22 mouse cellular contexts compared by ENCODE assay signal in genomic region chr5:74767993-74768392, GRCm38 (mm10).
DNase-seq lines count a peak whose midpoint lies in the region; ATAC-seq lines count a peak whose summit lies in the region.
"Had no signal": no experiment of that assay in that cellular context is flagged by ENCODE, and none has a peak within 500 bp of the region (broad histone marks: within the 10 kb centered on the region; RNA-seq: fewer than 3 reads in every experiment).

No protein-coding gene starts in this region.

- no peak for ATAC-seq in heart, embryonic 12.5 days (ENCODE audit: insufficient number of reproducible peaks, low FRiP score)
- no peak for ATAC-seq in intestine, embryonic 14.5 days (replicated peaks; ENCODE audit: low FRiP score, low TSS enrichment, low read depth)
- no peak for ATAC-seq in intestine, embryonic 16.5 days
- no peak for ATAC-seq in midbrain, embryonic 11.5 days (ENCODE audit: low FRiP score)
- no peak for ATAC-seq in midbrain, embryonic 13.5 days
- ATAC-seq: forebrain, embryonic 16.5 days; midbrain, embryonic 16.5 days had no signal

- H3K4me3 ChIP-seq in heart, embryonic 10.5 days, result no peak overlapping the region
- H3K4me3 ChIP-seq in heart, embryonic 12.5 days, result no peak overlapping the region
- H3K4me3 ChIP-seq in intestine, embryonic 14.5 days (ENCODE audit: low read depth, low read length), result no peak overlapping the region
- no peak overlapping the region for H3K4me3 ChIP-seq in intestine, embryonic 16.5 days (ENCODE audit: low read length)
- no peak overlapping the region for H3K4me3 ChIP-seq in midbrain, embryonic 11.5 days (ENCODE audit: low read depth, low read length)
- H3K4me3 ChIP-seq in midbrain, embryonic 13.5 days (replicated peaks), result no peak overlapping the region
- H3K4me3 ChIP-seq: erythroblast, embryonic 14.5 days; limb, embryonic 12.5 days; liver, embryonic 15.5 days had no signal

- no peak overlapping the region for H3K4me2 ChIP-seq in heart, embryonic 12.5 days
- no peak overlapping the region for H3K4me2 ChIP-seq in intestine, embryonic 14.5 days (ENCODE audit: low read length)
- H3K4me2 ChIP-seq in intestine, embryonic 16.5 days (ENCODE audit: low read depth, low read length), result no peak overlapping the region
- no peak overlapping the region for H3K4me2 ChIP-seq in midbrain, embryonic 11.5 days
- no peak overlapping the region for H3K4me2 ChIP-seq in midbrain, embryonic 13.5 days (replicated peaks)
- H3K4me2 ChIP-seq: hindbrain, embryonic 14.5 days; limb, embryonic 12.5 days; liver, embryonic 15.5 days; lung, embryonic 14.5 days had no signal

- no peak overlapping the region for H3K9ac ChIP-seq in heart, embryonic 12.5 days
- no peak overlapping the region for H3K9ac ChIP-seq in intestine, embryonic 14.5 days (ENCODE audit: low read length)
- no peak overlapping the region for H3K9ac ChIP-seq in intestine, embryonic 16.5 days (ENCODE audit: low read depth, low read length)
- H3K9ac ChIP-seq in midbrain, embryonic 11.5 days (ENCODE audit: low read length), result no peak overlapping the region
- H3K9ac ChIP-seq in midbrain, embryonic 13.5 days (replicated peaks), result no peak overlapping the region
- H3K9ac ChIP-seq: hindbrain, embryonic 14.5 days; limb, embryonic 12.5 days; liver, embryonic 15.5 days; lung, embryonic 14.5 days had no signal

- 0 out of 2 replicates have a peak, but pooled peaks cover 3% of the 10 kb centered on the region for H3K27me3 ChIP-seq in heart, embryonic 10.5 days (ENCODE audit: insufficient read depth, poor library complexity, severe bottlenecking)
- no peaks in the 10 kb centered on the region for H3K27me3 ChIP-seq in heart, embryonic 12.5 days (replicated peaks)
- H3K27me3 ChIP-seq in intestine, embryonic 14.5 days (replicated peaks; ENCODE audit: control insufficient read depth, insufficient read depth, low read length), result no peaks in the 10 kb centered on the region
- H3K27me3 ChIP-seq in intestine, embryonic 16.5 days (replicated peaks; ENCODE audit: control insufficient read depth, insufficient read depth, low read length), result no peaks in the 10 kb centered on the region
- H3K27me3 ChIP-seq in midbrain, embryonic 11.5 days (ENCODE audit: control insufficient read depth, insufficient read depth, low read length), result no peaks in the 10 kb centered on the region
- H3K27me3 ChIP-seq in midbrain, embryonic 13.5 days, result 0 out of 2 replicates have a peak, but pooled peaks cover 5% of the 10 kb centered on the region
- H3K27me3 ChIP-seq: limb, embryonic 12.5 days; liver, embryonic 15.5 days had no signal

- H3K36me3 ChIP-seq in heart, embryonic 10.5 days, result no peaks in the 10 kb centered on the region
- no peaks in the 10 kb centered on the region for H3K36me3 ChIP-seq in heart, embryonic 12.5 days
- H3K36me3 ChIP-seq in intestine, embryonic 14.5 days (ENCODE audit: control insufficient read depth, insufficient read depth, low read length), result no peaks in the 10 kb centered on the region
- no peaks in the 10 kb centered on the region for H3K36me3 ChIP-seq in intestine, embryonic 16.5 days (ENCODE audit: control insufficient read depth, insufficient read depth, low read length)
- no peaks in the 10 kb centered on the region for H3K36me3 ChIP-seq in midbrain, embryonic 11.5 days (ENCODE audit: control insufficient read depth, insufficient read depth, low read length)
- H3K36me3 ChIP-seq in midbrain, embryonic 13.5 days, result no peaks in the 10 kb centered on the region
- H3K36me3 ChIP-seq: G1E; limb, embryonic 12.5 days; liver, embryonic 15.5 days had no signal

- 0 out of 2 replicates have a peak overlapping the region, but pooled peaks have one; percentile 10 for H3K27ac ChIP-seq in heart, embryonic 10.5 days
- H3K27ac ChIP-seq in heart, embryonic 12.5 days (ENCODE audit: poor library complexity, severe bottlenecking), result no peak overlapping the region; the same call in 1 of the 2 replicates
- peak overlapping the region; percentile 82 for H3K27ac ChIP-seq in intestine, embryonic 14.5 days (ENCODE audit: low read depth)
- no peak overlapping the region for H3K27ac ChIP-seq in intestine, embryonic 16.5 days (ENCODE audit: low read length)
- H3K27ac ChIP-seq in midbrain, embryonic 11.5 days (ENCODE audit: low read depth, low read length), result no peak overlapping the region
- H3K27ac ChIP-seq in midbrain, embryonic 13.5 days, result no peak overlapping the region
- H3K27ac ChIP-seq: hindbrain, embryonic 14.5 days; limb, embryonic 12.5 days; liver, embryonic 15.5 days had no signal

- WGBS in heart, embryonic 10.5 days, result 66% methylated on average over 8 of the region's 8 CpGs
- 66% methylated on average over 8 of the region's 8 CpGs for WGBS in heart, embryonic 12.5 days
- 63% methylated on average over 8 of the region's 8 CpGs for WGBS in intestine, embryonic 14.5 days
- WGBS in intestine, embryonic 16.5 days, result 70% methylated on average over 8 of the region's 8 CpGs
- WGBS in midbrain, embryonic 11.5 days, result 83% methylated on average over 8 of the region's 8 CpGs
- WGBS in midbrain, embryonic 13.5 days, result 83% methylated on average over 8 of the region's 8 CpGs

- H3K9me3 ChIP-seq in heart, embryonic 10.5 days, result no peaks in the 10 kb centered on the region
- peaks cover 4% of the 10 kb centered on the region; the same call in 1 of the 2 replicates for H3K9me3 ChIP-seq in heart, embryonic 12.5 days (replicated peaks)
- no peaks in the 10 kb centered on the region for H3K9me3 ChIP-seq in intestine, embryonic 14.5 days (ENCODE audit: control insufficient read depth, low read length)
- H3K9me3 ChIP-seq in intestine, embryonic 16.5 days (ENCODE audit: control insufficient read depth, low read length), result no peaks in the 10 kb centered on the region
- no peaks in the 10 kb centered on the region for H3K9me3 ChIP-seq in midbrain, embryonic 11.5 days (ENCODE audit: control insufficient read depth, low read length)
- no peaks in the 10 kb centered on the region for H3K9me3 ChIP-seq in midbrain, embryonic 13.5 days
- H3K9me3 ChIP-seq: G1E; limb, embryonic 12.5 days; liver, embryonic 15.5 days had no signal

- no peak for DNase-seq in heart, embryonic 10.5 days (ENCODE audit: low spot score)
- DNase-seq in intestine, embryonic 14.5 days (ENCODE audit: low spot score), result no peak
- peak; percentile 70 for DNase-seq in midbrain, embryonic 11.5 days (ENCODE audit: low spot score, missing footprints)
- no peak for DNase-seq in cerebellum, postnatal 4 days (ENCODE audit: low spot score in 2 of 2)
- DNase-seq: adrenal gland, postnatal 14 days; cerebellum, adult 11-12 months; cerebellum, adult 9-11 months; gastrocnemius, postnatal 10 days; lung, embryonic 14.5 days; lung, postnatal 14 days; right cerebral cortex, postnatal 25 days; thymus, postnatal 4 days had no signal

- peaks cover 47% of the 10 kb centered on the region for H3K4me1 ChIP-seq in heart, embryonic 10.5 days
- peaks cover 49% of the 10 kb centered on the region for H3K4me1 ChIP-seq in heart, embryonic 12.5 days (replicated peaks)
- H3K4me1 ChIP-seq in intestine, embryonic 14.5 days (replicated peaks; ENCODE audit: control insufficient read depth, insufficient read depth, low read length), result peaks cover 34% of the 10 kb centered on the region
- H3K4me1 ChIP-seq in intestine, embryonic 16.5 days (ENCODE audit: control insufficient read depth, insufficient read depth, low read length), result no peaks in the 10 kb centered on the region
- H3K4me1 ChIP-seq in midbrain, embryonic 11.5 days (ENCODE audit: control insufficient read depth, insufficient read depth, low read length), result no peaks in the 10 kb centered on the region
- H3K4me1 ChIP-seq in midbrain, embryonic 13.5 days (replicated peaks), result peaks cover 10% of the 10 kb centered on the region
- H3K4me1 ChIP-seq: liver, embryonic 15.5 days had no signal

Comparison
In these comparisons a context has a peak if more than half of its experiments do, and no peak if none do; other contexts are left out.
1. H3K27ac ChIP-seq: peak in heart, embryonic 10.5 days (single experiment) and intestine, embryonic 14.5 days (single experiment); none in heart, embryonic 12.5 days (single experiment), intestine, embryonic 16.5 days (single experiment), midbrain, embryonic 11.5 days (single experiment) and midbrain, embryonic 13.5 days (single experiment).